Comparison of ENCODE assay signal across 9 mouse cellular contexts in the genomic region with DNA sequence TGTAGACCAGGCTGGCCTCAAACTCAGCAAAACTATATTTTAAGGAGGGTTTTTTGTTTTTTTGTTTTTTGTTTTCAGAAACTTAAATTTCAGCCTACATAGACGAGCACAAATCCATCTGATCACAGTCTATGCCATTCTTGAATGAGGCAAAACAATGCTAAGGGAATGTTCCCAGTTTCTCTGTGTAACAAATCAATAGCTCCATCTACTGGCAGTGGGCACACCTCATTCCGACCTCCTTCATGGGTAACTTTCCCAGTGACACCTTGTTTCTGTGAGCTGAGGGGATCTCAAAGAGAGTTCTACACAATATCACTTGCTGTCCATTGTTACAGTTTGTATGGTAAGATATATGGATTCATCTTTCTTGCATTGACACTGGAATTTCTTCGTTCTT.
DNase-seq lines count a peak whose midpoint lies in the region; ATAC-seq and TF ChIP-seq lines count a peak whose summit lies in the region.
"Had no signal": no experiment of that assay in that cellular context is flagged by ENCODE, and none has a peak within 500 bp of the region (broad histone marks: within the 10 kb centered on the region; RNA-seq: fewer than 3 reads in every experiment).

No protein-coding gene starts in this region.

- H3K4me2 ChIP-seq in lung, postnatal 0 days (replicated peaks; ENCODE audit: low read depth, low read length): no peak overlapping the region

- peak; percentile 59 for TF ChIP-seq CTCF in lung, postnatal 0 days (IDR thresholded peaks at IDR 0.05)

- H3K36me3 ChIP-seq in lung, postnatal 0 days (ENCODE audit: insufficient read depth, low read length): no peaks in the 10 kb centered on the region
- H3K36me3 ChIP-seq: G1E had no signal

- no peak overlapping the region for H3K9ac ChIP-seq in lung, postnatal 0 days (replicated peaks; ENCODE audit: low read depth)

- no peaks in the 10 kb centered on the region for H3K9me3 ChIP-seq in lung, postnatal 0 days (ENCODE audit: low read length)
- H3K9me3 ChIP-seq: G1E had no signal

- no peaks in the 10 kb centered on the region for H3K4me1 ChIP-seq in lung, postnatal 0 days (ENCODE audit: insufficient read depth, low read depth, low read length)

- no peak for TF ChIP-seq EP300 in lung, postnatal 0 days (IDR thresholded peaks at IDR 0.05)

- H3K27me3 ChIP-seq in lung, postnatal 0 days (replicated peaks; ENCODE audit: insufficient read depth, low read length): no peaks in the 10 kb centered on the region

- ATAC-seq in lung, postnatal 0 days: no peak
- ATAC-seq in erythroblast, adult 5-6 weeks (replicated peaks; ENCODE audit: low FRiP score, poor library complexity, severe bottlenecking): no peak

- 12% methylated on average over 3 of the region's 3 CpGs for WGBS in lung, postnatal 0 days

- peak; percentile 19 to 49 for DNase-seq in cerebellum, postnatal 10 days
- DNase-seq in cerebellum, adult 11-12 months: no peak
- peak; percentile 11 for DNase-seq in lung, postnatal 0 days (ENCODE audit: low spot score)
- DNase-seq in lung, postnatal 25 days (ENCODE audit: low spot score): no peak
- DNase-seq in fibroblast of lung, adult 2 months (ENCODE audit: low read depth): peak; percentile 4
- DNase-seq in right cerebral cortex, adult 2 months (ENCODE audit: low spot score in 2 of 2): peak; percentile 27 to 38
- no peak for DNase-seq in urinary bladder, adult 2 months (ENCODE audit: low spot score)

- no peak overlapping the region for H3K4me3 ChIP-seq in lung, postnatal 0 days (ENCODE audit: low read depth, low read length)

- H3K27ac ChIP-seq in lung, postnatal 0 days (ENCODE audit: low read length): no peak overlapping the region

Comparison
In these comparisons a context has a peak if more than half of its experiments do, and no peak if none do; other contexts are left out.
1. DNase-seq: peak in cerebellum, postnatal 10 days (2 of 2), lung, postnatal 0 days (single experiment), fibroblast of lung, adult 2 months (single experiment) and right cerebral cortex, adult 2 months (2 of 2); none in cerebellum, adult 11-12 months (single experiment), lung, postnatal 25 days (single experiment) and urinary bladder, adult 2 months (single experiment).